Mouse (Mus musculus): ENCODE measurements around the gene Lyg2.

- no peak for TF ChIP-seq POLR2A (IDR thresholded peaks at IDR 0.05; ENCODE audit: control insufficient read depth, low read depth, low read length)
- no peak for TF ChIP-seq CTCF (IDR thresholded peaks at IDR 0.05; ENCODE audit: control insufficient read depth, insufficient read depth, insufficient replicate concordance, low read depth, low read length)
Measured at GRCm38 (mm10) chr1:37957659-37958058, 41.4 kb upstream of the Lyg2 start, which contains the start of gene Lyg1.

Data from testis, adult 2 months (tissue).